Mouse (Mus musculus) small intestine, adult 2 months (tissue): ENCODE results near the gene Taf10.

Source experiments
- CTCF ChIP-seq: fragments of 200-500 bp; IDR thresholded peaks from 2 replicates; pipeline ENCODE4 v1.5.1; 2012; ENCODE audit warnings: low read depth, mild to moderate bottlenecking, control low read depth, inconsistent platforms, low read length, moderate library complexity, mixed read lengths; ENCODE audit not compliant: insufficient replicate concordance, insufficient read length; ENCODE audit errors: extremely low read depth
- POLR2A ChIP-seq: fragments of 200-500 bp; IDR thresholded peaks from 2 replicates; pipeline ENCODE4 v1.6.1; 2012; ENCODE audit warnings: low read depth, mild to moderate bottlenecking, control low read depth, inconsistent platforms, low read length, moderate library complexity

DNA sequence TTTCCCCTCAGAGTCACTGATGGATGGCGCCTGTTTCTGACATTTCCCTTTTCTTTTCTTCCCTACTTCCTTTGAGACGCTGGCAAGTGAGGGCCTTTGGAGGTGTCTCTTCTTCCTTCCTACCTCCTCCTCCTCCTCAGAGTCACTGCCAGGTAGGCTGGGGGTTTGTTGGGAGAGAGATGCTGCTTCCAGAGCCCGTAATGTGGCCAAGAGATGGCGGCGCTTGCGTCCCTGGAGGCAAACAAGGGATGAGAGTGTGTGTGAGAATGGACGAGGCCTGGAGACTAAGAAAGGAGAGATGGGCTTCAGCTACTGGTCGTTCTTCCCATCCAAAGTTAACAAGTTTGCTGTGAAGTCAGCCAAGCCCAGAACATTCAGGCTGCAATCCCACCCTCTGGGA lies 9.3 kb downstream of the Taf10 start:
- TF ChIP-seq CTCF (no peak), POLR2A (no peak)
